Mouse (Mus musculus) kidney, postnatal 14 days (tissue): ENCODE results near the gene Wt1.

Experiments
- DNase-seq: peaks from one replicate; pipeline ENCODE4 v3.0.0; 2022; ENCODE audit warnings: mixed read lengths

Gene Wt1

DNA sequence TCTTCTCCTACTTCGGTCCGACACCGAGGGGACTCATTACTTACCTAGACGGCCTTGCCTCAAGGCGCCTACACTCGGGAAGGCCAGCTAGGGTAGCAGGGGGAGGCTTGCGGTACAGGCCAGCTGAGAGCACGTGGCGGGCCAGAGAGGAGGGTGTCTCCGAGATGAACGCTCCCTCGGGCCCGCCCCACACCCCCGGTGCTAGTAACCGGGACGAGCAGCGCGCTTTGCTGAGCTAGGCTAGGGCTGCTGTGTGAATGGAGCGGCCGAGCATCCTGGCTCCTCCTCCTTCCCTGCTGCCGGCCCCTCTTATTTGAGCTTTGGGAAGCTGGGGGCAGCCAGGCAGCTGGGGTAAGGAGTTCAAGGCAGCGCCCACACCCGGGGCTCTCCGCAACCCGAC, at the start of gene Wt1:
Wt1 (plus strand) TSS at position 251 of the 400 bp plus-strand sequence.
- peak; percentile 72 for DNase-seq

DNA sequence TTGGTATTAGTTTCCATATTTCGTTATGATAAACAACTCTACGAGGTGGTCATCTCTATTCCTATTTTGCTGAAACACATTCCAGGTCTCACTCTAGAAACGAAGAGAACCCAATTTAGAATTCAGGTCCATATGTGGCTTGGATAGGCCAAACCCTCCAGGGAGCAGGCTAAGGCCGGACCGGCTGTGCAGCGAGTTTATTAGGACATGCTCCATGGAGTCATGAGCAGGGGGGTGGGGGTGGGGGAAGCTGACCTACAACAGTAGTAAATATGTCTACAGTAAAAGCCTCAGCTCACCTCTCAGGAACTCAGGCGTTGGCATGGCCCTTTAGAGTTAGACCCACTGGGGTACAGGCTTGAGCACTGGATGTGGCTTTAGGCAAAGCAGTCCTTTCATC, 49.2 kb upstream of the Wt1 start:
- no peak for DNase-seq

DNA sequence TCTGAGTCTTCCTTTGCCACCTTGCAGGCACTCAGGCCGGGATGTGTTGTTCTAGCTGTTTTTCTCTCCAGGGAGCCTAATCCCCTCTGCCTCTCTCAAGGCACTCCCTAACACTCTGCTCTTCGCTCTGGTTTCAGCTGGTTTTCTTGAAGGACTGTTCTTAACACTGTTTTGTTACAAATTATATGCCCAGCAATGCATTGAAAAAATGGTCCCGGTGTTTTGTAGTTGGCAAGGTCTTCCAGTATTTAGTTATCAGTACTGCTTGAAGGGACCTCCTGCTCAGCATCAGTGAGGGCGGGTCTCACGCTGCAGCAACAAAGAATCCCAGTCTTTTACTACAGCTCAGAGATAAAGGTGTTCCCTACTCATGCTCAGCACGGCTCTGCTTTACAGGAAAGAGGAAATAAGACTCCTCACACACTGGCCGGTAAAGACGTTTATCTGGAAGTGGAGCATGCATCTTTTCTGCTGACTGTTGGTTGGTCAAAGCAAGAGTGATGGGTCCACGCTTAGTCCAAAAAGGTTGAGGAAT, 44.0 kb upstream of the Wt1 start:
- DNase-seq, result no peak

DNA sequence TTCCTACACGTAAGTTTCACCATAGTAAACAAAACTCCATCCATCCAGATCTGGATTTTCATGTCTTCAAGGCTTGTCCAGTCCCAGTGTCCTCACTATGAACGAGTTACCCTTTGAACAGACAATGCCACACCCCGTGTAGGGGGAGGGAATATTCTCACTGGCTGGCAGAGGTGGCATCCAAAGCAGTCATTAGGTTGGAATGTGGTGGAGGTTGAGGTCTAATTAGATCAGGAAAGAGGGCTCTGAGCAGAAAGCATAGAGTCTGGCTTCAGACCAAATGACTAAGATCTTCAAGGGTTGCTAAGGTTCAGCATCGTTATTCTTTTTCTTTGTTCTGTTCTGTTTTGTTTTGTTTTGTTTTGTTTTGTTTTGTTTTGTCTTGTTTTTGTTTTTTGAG, 42.3 kb upstream of the Wt1 start:
- DNase-seq, result peak; percentile 18

DNA sequence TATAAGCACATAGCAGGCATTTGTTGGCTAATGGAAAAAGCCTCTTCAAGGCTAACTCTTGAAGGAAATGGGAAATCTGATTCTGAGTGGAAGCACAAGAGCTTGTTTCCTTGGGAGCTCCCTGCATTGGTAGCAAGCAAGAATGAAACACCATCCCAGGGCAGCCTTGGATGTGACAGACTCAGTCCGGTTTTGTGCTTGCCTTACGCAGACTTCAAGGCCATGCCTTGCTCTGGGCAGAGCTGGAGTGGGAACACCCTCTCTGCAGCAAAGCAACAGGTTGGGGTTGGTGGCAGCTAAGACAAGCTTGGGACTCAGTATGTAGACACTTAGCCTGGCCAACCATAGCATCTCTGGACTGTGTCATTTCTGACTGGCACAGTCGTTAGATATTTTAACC, 40.2 kb upstream of the Wt1 start:
- no peak for DNase-seq

DNA sequence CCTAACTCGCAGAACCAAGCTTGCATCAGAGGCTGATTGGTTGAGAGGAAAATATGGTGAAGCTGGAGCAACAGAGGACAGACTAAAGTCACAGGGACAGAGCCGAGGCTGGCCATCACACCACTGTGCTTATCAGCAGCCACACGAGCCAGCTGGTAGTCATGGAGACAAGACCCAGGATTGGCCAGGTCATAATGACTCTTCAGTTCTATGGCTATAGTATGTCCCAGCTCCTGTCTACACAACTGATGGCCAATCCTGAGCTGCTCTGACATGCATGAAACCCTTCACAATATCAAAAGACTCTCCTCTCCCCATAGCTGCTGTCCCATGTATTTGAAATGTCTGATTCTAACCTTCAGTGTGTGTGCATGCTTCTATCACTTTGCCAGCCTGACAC, 38.3 kb upstream of the Wt1 start:
- no peak for DNase-seq

DNA sequence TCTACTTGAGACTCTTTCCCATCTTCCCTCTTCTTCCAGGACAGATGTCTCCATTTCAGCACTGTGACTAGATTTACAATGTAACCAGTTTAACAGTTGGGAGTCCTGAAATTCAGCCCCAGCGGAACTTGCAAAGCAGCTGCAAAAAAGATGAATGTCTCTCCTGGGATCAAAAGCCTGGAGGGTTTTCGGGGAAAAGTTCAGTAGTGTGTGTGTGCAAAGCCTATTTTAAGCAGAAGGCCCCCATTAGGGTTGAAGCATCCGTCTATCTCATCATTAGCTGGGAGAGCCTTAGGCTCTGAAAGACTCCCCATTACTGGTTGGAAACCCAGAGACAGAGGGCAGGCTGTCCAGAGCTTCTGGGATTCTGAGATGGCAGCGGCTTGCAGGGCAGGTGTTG, 37.2 kb upstream of the Wt1 start:
- DNase-seq, result peak; percentile 24

DNA sequence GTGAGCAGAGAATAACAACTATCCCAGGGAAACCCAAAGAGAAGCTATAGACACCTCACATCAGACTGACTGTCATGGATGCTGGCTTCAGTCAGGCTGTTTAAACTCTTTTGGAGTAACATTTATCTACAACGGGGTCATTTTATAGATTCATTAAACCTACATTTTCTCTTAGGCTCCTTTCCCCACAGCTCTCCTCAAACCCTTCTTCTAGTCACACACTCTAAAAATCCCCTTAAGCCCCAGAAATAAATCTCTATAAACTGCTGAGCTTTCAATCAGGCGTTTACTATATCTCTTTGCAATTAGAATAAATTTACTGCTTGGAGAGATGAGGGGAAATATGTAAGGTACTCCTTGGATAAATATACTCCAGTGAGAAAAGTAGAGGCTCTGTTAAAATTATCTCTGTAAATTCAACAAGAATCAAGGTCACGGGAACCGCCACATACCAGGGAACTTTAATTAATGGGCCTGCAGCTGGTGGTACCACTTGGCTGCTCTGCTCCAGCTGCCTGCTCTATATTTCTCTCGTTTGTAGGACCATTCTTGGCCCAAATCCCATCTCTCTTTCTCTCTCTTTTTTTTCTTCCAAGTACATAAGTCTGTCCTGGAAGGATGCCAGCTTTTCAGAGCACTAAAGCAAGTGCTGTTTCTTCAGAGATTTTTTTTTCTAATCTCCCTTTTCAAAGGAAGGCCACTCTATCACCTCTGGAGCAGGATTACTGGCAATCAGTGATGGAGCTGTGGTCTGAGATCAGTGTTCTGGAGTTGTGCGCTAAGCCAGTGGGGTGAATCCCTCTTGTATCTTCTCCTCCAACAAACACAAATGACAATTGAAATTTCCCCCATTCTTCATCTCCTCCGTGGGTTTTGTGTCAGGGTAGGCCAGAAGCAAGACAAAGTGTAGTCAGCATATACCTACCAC, 36.5 kb upstream of the Wt1 start:
- peak; percentile 23 for DNase-seq

DNA sequence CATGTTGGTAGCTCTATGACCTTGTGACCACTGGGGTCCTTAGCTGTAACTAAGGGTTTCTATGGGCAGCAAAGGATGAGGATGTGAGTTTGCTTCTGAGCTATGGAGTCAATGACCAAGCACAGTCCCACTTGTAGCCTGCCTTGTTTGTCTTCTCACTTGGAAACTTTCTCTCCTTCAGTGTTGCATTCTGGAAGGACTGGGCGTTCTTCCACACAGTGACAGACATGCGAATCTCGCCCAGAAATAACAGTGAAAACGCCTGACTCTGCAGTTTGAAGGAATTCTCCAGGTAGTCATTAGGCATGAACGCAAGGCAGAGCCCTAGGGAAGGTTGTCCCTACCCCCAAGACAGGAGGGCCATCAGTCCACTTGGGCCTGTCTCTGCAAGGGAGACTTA, 35.3 kb upstream of the Wt1 start:
- peak; percentile 17 for DNase-seq

DNA sequence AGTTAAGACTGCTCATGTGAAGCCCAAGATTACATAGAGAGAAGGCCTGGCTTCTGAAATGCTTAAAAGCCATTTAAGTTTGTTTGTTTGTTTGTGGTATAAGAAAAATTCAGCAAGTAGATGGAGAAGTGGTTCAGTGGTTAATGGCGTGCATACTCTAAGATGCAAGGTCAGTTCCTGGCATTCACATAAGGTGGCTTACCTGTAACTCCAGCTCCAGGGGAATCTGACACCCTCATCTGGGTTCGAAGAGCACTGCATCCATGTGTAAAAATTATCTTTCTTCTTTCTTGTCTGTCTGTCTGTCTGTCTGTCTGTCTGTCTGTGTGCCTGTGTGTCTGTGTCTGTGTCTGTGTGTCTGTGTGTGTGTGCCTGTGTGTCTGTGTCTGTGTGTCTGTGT, 34.6 kb upstream of the Wt1 start, which contains the start of gene Gm11060:
Gm11060 (plus strand) TSS at position 301 of the 400 bp plus-strand sequence.
- no peak for DNase-seq

DNA sequence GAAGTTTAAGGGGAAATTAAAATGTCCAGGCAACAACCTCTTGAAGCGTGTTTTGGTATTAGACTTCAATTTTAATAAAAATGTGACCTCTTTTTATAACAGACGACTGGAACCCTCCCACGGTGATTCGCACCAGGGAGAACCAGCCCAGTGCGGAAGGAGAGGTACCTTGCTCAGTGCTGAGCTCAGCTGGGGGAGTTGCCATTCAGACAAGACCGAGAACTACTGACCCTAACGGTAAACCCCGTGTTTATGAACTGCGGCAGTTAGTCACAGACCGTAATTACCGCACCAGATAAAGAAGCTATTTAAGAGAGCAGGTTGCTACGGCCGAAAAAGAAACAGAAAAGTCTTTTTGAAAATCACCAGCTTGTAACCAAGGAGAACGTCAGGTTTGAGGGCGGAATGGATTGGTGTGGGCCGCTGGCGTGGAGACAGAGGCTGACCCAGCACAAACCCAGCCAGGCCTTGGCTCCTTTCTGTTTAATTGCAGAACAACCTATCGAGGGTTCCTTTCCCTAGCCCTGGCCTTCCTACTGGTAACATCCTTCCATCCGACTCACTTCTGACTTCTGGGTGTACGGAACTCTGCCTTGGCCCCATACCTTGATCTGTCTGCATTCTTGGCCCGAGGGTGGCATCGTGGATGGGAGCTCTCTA, 28.9 kb upstream of the Wt1 start:
- DNase-seq, result no peak

DNA sequence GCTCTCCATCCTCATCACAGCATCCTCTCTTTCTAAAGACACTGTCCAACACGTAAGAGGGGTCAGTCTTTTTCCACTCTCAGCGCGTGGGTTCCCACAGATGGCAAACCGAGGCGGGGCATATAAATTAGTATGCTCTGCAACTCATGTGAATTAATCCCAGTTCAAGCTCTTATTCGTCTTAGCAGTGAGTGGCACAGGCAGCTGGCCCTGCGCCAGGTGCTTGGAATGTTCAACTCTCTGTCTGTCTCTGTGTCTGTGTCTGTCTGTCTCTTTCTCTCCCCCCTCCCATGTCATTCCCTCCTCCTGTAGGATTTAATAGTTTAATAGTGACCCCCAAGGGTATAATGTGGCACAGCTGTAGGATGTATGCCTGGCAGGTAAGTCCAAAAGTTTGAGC, 26.9 kb upstream of the Wt1 start:
- DNase-seq, result no peak

DNA sequence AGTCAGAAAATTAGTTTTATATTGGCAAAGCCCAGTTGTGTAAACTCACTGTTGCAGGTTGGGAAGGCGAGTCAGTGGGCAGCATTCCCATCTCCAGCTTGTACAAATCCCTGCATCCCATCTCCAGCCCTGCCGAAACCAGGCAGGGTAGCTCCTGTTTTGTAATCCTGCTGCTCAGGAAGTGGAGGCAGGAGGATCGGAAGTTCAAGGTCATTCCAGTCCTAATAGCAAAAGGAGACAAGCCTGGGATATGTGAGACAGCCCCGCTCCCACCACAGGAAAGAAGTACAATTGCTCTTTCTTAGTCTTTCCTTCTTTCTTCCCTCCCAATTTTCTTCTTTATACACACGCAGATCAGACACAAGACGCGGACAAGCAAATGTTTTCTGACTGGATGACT, 25.8 kb upstream of the Wt1 start:
- no peak for DNase-seq

DNA sequence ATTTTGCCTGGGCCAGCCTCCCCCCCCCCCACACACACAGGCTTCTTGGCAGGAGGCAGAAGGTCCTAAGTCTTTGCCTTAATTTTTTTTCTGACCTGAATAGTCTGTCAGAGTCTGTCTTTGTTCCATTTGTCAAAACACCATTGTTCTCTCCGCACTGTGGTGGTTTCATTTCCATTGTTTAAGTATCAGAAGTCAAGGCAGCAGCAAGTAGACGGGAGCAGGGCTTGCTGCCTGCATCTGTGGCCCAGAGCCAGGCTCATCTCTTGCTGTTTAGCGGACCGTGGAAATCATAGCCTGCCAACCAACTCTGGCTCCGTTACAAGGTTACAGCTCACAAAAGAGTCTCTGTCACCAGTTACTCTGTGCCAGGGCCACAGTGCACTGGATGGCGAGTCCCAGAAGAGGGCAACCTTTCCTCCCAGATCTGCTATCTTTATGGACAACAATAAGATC, 17.6 kb upstream of the Wt1 start:
- peak; percentile 87 for DNase-seq

DNA sequence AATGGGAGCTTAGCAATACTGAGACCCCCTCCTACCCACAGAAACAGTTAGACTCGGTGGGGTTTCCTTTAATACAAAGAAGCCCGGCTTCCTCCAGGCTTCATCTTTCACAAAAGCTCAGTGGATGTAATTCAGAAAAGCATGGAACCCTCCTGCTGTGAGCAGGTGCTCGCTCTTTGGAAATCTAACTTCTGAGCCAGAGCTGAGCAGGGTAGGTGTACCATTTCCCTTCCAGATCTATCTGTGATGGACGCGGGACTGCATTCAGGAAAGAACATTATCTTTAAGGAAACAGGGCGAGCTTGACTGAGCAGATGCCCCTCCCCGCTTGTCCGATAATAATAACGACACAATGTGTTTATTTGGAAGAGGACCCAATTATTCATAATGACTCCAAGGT, 12.3 kb upstream of the Wt1 start:
- DNase-seq, result no peak

DNA sequence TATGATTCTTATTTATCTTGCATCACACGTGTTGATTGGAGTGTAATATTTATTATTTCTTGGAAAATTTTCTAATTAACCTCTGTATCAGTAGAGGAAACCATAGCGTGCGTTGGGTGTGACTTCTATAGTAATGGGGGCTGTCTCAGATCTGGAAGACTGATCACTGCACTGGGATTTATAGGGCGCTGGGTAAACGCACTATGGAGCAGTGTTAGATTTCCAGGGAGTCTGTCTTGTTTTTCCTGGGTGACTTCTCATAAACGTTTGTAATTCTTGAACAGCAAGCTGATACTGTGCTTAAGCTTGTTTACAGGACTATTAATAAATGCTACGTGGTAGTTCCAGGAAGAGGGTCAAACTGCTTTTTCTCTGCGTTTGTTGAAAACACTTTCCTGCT, 8.7 kb upstream of the Wt1 start:
- no peak for DNase-seq

DNA sequence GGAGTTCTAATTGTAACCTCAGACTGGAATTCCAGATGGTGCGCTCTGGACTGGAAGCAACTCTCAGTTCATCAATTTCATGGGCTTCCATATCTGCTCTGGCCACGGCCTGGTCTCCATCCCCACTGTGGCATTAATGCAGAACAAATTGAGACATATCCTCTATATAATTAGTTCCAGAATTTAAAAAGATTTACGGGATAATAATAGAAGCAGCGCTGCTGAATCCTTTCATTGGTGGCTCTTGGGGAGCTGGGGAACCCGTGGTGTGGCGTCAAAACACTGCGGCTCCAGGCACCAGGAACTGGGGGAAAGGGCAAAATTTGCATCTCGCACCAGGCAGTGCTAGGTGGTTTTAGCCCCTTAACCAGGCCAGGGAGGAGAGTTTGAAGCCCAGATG, 4.1 kb upstream of the Wt1 start:
- no peak for DNase-seq

DNA sequence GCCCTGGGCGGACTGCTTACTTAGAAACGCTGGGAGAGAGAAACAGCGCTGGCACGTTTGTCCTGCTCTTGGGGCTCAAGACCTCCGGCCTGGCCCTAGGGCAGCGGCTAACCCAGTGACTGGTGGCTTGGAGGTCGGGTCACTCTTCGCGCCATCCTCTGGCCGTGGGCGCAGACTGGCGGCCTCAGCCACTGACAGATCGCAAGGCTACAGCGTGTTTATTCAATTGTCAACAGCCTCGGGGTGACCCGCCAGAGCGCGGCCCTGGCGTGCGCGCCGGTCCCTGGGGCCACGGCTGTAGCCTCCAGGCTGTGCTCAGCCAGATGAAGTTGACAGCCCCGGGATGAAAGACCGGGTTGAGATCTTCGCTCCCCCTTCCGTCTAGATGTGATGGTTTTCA, 3.4 kb upstream of the Wt1 start:
- peak; percentile 42 for DNase-seq

DNA sequence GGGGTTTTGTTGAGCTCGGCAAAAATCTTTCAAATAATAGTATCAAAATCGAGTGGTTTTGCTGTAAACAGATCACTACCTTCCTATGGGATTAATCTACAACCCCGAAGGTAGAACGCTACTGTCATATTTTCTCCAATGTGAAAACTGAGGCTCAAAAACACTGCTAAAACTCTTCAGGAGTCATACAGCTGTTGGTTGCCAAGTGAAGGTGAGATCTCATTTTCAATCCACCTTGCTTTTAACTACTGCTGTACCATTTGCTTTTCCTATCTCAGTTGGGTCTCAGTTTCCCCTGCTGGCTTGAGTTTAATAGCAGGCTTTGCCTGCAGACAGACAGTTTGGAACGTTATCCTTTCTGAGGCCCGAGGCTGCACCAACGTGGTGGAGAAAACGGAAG, 2.9 kb upstream of the Wt1 start:
- DNase-seq, result no peak

DNA sequence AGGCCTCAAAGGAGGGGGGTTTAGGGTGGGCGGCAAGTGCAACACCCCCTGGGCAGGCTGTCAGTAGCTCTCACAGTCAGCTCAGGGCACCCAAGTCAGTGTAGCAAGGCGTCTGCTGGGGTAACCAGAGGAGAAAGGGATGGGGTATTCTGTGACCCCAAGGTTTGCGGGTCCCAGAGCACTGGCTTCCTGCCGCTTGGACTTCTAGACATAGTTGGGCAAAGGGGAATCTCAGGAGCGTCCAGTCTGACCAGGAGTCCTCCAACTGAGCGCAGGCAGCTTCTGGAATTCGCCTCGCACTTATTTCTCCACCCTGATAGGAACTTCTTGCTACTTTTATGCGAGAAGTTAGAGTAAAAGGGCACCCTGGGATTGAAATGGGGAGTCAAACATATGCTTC, 2.4 kb upstream of the Wt1 start:
- no peak for DNase-seq

DNA sequence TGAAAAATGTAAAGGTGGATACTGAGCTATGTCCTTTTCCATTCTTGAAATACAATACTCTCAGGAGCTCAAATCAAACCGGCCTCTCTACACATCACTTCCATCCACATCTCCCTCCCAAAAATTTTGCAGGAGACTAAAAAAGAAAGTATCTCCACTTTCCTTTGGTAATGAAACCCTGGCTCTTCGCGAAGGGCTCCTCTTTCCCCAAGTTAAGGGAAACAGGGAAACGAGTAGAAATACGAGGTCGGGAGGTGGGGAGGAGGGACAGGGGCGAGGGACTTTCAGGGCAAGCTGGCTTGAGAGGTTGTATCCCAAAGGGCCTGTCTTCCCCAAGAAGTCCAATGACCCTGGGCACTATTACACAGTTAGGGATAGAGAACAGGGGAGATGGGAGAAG, 1.9 kb upstream of the Wt1 start:
- DNase-seq, result no peak

DNA sequence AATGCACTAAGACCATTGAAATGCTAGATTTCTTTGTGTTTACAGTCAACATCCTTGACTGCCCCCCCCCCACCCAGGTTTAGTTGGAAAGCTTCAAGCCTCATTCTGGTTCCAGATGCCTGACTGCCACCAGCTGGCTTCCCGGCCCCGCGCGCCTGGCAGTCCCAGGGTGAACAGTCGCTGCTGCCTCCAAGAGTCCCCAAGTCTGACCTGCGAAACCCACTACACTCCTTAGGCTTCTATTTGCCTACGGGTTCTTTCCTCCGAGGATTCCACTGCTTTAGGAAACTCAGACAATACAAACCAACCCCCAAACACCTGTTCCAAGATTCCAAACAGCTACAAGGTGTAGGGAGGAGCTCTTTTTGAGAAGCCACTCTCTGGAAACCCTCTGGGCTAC, 1.1 kb upstream of the Wt1 start:
- DNase-seq, result no peak

DNA sequence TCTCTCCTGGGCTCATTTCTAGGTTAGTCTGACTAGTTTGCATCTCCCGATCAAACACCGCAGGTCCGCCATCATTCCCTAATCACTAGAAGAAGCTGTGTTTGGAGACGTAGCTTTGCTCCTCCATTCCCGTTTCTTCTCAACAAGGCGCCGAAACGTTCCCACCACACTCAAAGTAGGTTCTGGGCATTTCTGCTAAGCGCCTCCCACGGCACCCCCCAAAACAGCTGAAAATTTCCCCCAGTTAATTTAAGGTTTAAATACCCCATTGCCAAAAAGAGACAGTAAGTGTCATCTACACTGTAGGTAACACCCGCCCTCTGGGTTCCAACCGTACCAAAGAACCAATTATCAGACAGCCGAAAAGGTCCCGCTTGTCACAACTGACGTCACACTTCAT, 688 bp upstream of the Wt1 start:
- no peak for DNase-seq
